Mouse (Mus musculus): ENCODE measurements around the gene Olfr1357. TPM values are rescaled to one million over a fixed set of nuclear protein-coding genes. Genes with fewer than 3 reads are reported as not detected.
"Not testable (repeated sequence)": the region's sequence is repeated elsewhere in the genome, so short reads cannot be mapped to it uniquely, and the experiment has no call there.

Olfr1357 gene
- not detected in 2 replicates for polyA plus RNA-seq (2012; rRNA removed)

- DNase-seq (ENCODE audit: low spot score): no peak
These were observed at the start of gene Olfr1357 for GRCm38 (mm10) chr10:78617974-78618373. TSS of gene Olfr1357 (minus strand) at chr10:78618074.

- DNase-seq (ENCODE audit: low spot score): not testable (repeated sequence)
These were observed 48.8 kb upstream of the Olfr1357 start for GRCm38 (mm10) chr10:78666696-78667095.

GRCm38 (mm10) chr10:78664546-78664945 lies 46.7 kb upstream of the Olfr1357 start:
- no peak for DNase-seq (ENCODE audit: low spot score)

GRCm38 (mm10) chr10:78661198-78661597 lies 43.3 kb upstream of the Olfr1357 start:
- no peak for DNase-seq (ENCODE audit: low spot score)

- no peak for DNase-seq (ENCODE audit: low spot score)
These were observed 14.4 kb upstream of the Olfr1357 start for GRCm38 (mm10) chr10:78632311-78632710.

- DNase-seq (ENCODE audit: low spot score): no peak
These were observed 12.3 kb upstream of the Olfr1357 start for GRCm38 (mm10) chr10:78630194-78630593.

GRCm38 (mm10) chr10:78623143-78623542 lies 5.3 kb upstream of the Olfr1357 start:
- not testable (repeated sequence) for DNase-seq (ENCODE audit: low spot score)

- DNase-seq (ENCODE audit: low spot score): no peak
These were observed 10.3 kb downstream of the Olfr1357 start for GRCm38 (mm10) chr10:78607602-78608001.

- no peak for DNase-seq (ENCODE audit: low spot score)
These were observed 12.8 kb downstream of the Olfr1357 start for GRCm38 (mm10) chr10:78605080-78605479.

- no peak for DNase-seq (ENCODE audit: low spot score)
These were observed 18.0 kb downstream of the Olfr1357 start for GRCm38 (mm10) chr10:78599865-78600264.

- no peak for DNase-seq (ENCODE audit: low spot score)
These were observed 23.3 kb downstream of the Olfr1357 start for GRCm38 (mm10) chr10:78594566-78594965.

GRCm38 (mm10) chr10:78594157-78594556 lies 23.7 kb downstream of the Olfr1357 start:
- no peak for DNase-seq (ENCODE audit: low spot score)

GRCm38 (mm10) chr10:78593736-78594135 lies 24.1 kb downstream of the Olfr1357 start:
- no peak for DNase-seq (ENCODE audit: low spot score)

- no peak for DNase-seq (ENCODE audit: low spot score)
These were observed 25.0 kb downstream of the Olfr1357 start for GRCm38 (mm10) chr10:78592856-78593379.

- peak; percentile 48 for DNase-seq (ENCODE audit: low spot score)
These were observed 26.2 kb downstream of the Olfr1357 start, which contains the start of gene Syde1 for GRCm38 (mm10) chr10:78591406-78592328. TSS of gene Syde1 (minus strand) at chr10:78591964.

GRCm38 (mm10) chr10:78590744-78591143 lies 27.1 kb downstream of the Olfr1357 start:
- DNase-seq (ENCODE audit: low spot score): no peak

GRCm38 (mm10) chr10:78589901-78590300 lies 28.0 kb downstream of the Olfr1357 start:
- no peak for DNase-seq (ENCODE audit: low spot score)

- no peak for DNase-seq (ENCODE audit: low spot score)
These were observed 28.6 kb downstream of the Olfr1357 start for GRCm38 (mm10) chr10:78589291-78589690.

GRCm38 (mm10) chr10:78586026-78586425 lies 31.8 kb downstream of the Olfr1357 start:
- DNase-seq (ENCODE audit: low spot score): no peak

GRCm38 (mm10) chr10:78585606-78586005 lies 32.3 kb downstream of the Olfr1357 start:
- no peak for DNase-seq (ENCODE audit: low spot score)

- no peak for DNase-seq (ENCODE audit: low spot score)
These were observed 32.9 kb downstream of the Olfr1357 start for GRCm38 (mm10) chr10:78584996-78585395.

- no peak for DNase-seq (ENCODE audit: low spot score)
These were observed 33.9 kb downstream of the Olfr1357 start for GRCm38 (mm10) chr10:78583939-78584338.

GRCm38 (mm10) chr10:78583347-78583746 lies 34.5 kb downstream of the Olfr1357 start:
- no peak for DNase-seq (ENCODE audit: low spot score)

All from urinary bladder, adult 2 months (tissue).